Mouse (Mus musculus) retina, postnatal 7 days (tissue): ENCODE results near the gene Zfp946.

Experiments
- DNase-seq: peaks from one replicate; pipeline ENCODE4 v3.0.0-alpha.2; 2012; ENCODE audit warnings: low read depth, low spot score

The Zfp946 gene

DNA sequence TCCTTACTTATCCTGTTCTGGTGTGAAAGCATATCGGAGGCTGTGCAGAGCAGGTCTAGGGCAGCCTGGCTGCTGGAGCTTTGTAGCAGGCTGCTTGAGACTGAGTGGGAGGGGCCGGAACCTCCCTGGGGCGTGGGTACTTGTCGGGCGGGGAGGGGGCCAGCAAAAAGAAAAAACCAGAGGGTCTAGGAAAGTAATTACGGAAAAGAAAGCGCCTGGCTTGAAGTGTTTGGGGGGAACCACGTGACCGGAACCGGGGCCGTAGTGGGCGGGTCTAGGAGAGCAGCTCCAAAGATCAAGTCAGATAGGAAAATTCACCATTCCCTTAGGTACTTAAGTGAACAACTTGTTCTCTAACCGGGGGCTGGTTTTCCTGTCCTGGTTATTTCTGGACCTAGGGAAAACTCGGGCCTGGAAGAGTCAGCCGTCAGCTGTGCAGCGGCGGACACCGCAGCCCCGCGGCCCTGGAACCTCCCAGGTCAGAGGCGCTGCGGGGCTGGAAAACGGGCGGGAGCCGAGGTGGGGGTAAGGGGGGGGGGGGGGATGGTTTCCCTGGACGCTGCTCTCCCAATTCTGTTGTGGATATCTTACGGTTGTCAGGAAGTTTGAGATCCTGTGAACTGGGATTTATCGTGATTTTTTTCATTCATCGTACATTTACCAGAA is at the start of gene Zfp946:
Zfp946 (plus strand) TSS at position 271 of the 666 bp plus-strand sequence.
- peak; percentile 66 for DNase-seq

DNA sequence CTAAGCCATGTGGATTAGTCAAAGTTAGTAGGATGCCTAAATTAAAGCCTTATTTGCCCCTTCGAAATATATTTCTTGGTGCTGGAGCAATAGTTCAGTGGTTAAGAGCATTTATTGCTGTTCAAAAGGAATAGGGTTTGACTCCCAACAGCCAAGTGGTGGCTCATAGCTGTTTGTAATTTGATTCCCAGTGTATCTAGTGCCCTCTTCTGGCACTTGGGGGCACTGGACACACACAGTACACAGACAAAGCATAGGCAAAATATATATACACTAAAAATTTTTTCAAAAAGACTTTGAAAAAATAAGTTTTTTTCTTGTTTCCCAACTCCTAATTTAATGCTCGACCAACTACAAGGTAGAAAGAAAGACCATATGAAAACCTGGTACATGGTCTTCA is 13.3 kb upstream of the Zfp946 start:
- peak; percentile 21 for DNase-seq

DNA sequence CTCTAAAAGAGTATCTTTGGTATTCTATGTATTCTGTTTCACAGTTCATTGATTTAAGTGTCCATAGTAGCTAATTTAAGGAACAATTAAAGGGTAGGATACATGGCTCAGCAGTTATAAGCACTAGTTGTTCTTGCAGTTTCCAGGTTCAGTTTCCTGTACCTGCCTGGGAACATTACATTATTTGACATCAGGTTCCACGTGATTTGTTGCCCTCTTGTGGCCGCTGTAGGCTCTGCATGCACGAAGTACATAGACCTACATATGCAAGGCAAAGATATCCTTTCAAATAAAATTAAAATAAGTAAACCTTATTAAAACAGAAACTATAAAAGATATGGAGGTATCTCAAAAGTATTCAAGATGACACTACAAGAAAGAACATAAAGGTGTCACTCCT is 6.5 kb upstream of the Zfp946 start:
- DNase-seq, result peak; percentile 38

DNA sequence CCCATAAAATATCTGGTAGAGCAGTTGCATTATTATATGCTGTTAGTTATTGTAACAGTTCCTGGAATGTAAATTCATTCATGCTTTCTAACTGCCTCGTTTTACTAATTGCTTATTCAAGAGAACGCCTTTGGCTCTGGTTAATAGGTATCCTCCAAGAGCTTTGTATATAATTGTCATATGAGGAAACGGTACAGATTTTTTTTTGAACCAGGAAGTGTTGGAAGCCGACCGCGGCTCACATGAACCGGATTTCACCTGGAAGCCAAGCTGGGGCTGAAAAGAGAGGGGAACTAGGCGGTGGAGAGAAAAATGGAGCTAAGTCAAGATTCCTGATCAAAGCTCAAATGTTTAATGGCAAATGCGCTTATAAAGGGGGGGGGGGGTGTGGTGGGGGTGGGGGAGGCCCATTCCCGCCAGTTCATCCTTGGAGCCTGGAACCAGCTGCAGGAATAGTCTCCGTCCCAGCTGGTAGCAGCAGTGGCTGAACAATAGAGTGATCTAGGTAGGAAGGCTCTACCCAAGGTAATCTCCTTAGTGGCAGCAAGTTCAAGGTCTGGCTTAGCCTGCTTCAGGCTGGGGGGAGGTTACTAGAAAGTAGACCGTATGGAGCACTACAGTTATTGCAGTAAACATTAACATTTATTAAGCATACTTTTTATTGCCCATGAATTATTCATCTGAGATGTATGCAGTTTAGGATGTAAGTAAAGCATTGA is 773 bp downstream of the Zfp946 start:
- DNase-seq, result peak; percentile 17

DNA sequence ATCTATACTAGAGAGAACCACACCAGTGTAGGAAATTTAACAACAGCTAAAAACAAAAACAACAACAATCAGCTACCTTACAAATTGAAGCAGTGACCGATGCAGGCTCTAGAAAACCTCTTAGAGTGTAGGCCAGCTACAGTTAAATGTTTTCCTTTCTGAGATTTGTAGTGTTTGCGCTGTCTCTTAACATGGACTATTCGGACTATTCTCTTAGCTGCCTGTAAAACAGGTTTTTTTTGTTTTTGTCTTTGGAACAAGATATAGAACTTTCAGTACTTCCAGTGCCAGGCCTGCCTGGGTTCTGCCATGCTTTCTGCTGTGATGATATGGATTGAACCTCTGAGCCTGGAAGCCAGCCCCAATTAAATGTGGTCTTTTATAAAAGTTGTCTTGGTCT is 23.7 kb downstream of the Zfp946 start:
- no peak for DNase-seq

DNA sequence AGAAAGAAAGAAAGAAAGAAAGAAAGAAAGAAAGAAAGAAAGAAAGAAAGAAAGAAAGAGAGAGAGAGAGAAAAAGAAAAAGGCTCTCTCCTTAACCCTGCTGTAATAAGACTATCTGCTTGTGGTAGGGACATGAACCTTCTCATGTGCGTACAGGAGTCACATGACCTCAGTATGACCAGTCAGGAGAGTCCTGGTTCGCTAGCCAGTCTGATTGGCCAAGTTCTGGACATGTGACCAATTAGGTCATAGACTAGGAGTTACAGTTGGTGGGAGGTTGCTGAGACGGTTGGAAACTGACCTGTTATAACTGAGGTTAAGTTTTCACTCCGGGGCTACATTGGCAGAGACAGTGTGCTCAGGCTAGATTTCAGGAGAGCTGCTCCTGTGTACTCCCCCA is 73.1 kb downstream of the Zfp946 start:
- DNase-seq, result no peak
